Mouse (Mus musculus) forebrain, embryonic 14.5 days (tissue): ENCODE data around the gene Gmfb. TPM values are rescaled to one million over a fixed set of nuclear protein-coding genes. Genes with fewer than 3 reads are reported as not detected.

Experiments used
- polyA plus RNA-seq: library from polyadenylated mRNA; unstranded; fragments of >200 nt; fragmentation: Nextera tagmentation; extraction: Ambion mirVana; gene quantifications from 2 replicates; pipeline ENCODE4 v1.2.1, GENCODE M21; 2014

The Gmfb gene
- polyA plus RNA-seq, 1 experiment from 2014 or later = 107 TPM

Other genes with a start within 250 kb of the Gmfb start
- gene Cdkn3, start 61.7 kb downstream of the Gmfb start, polyA plus RNA-seq = 17.0 and 29.0 TPM in 2 replicates
- 170 and 176 TPM in 2 replicates for gene Cnih1, start 33.8 kb downstream of the Gmfb start, polyA plus RNA-seq
- gene Cgrrf1, start 9.9 kb upstream of the Gmfb start, polyA plus RNA-seq = 20.3 and 22.5 TPM in 2 replicates
- gene Samd4, start 60.6 kb upstream of the Gmfb start, polyA plus RNA-seq = 3.6 and 4.4 TPM in 2 replicates